Mouse (Mus musculus) inflammation-experienced regulatory T-cells, adult 6 months (primary cell): ENCODE measurements around the gene Ubl3. TPM values are rescaled to one million over a fixed set of nuclear protein-coding genes. Genes with fewer than 3 reads are reported as not detected.

Experiments
- ATAC-seq: one replicate; pipeline ENCODE4 v1.8.0; 2017
- polyA plus RNA-seq, 3 experiments: library from polyadenylated mRNA; unstranded; fragments of 100-300 nt; shearing (Covaris generic); gene quantifications; one replicate each; pipeline ENCODE4 v1.2.1; 2017

Gene Ubl3
- polyA plus RNA-seq, 3 experiments from 2014 or later, result 84.6 to 85.6 (median 85.1) TPM

GRCm38 (mm10) chr5:148562235-148562634 lies 9.6 kb upstream of the Ubl3 start:
- no peak for ATAC-seq

- ATAC-seq, result no peak
Observed at GRCm38 (mm10) chr5:148559261-148559958, 6.8 kb upstream of the Ubl3 start.

GRCm38 (mm10) chr5:148558472-148558871 lies 5.9 kb upstream of the Ubl3 start:
- no peak for ATAC-seq

GRCm38 (mm10) chr5:148556509-148556908 lies 3.9 kb upstream of the Ubl3 start:
- ATAC-seq, result no peak

GRCm38 (mm10) chr5:148555156-148555555 lies 2.6 kb upstream of the Ubl3 start:
- ATAC-seq, result no peak

- ATAC-seq, result peak; percentile 20
Observed at GRCm38 (mm10) chr5:148554701-148555100, 2.1 kb upstream of the Ubl3 start.

GRCm38 (mm10) chr5:148554242-148554641 lies 1.7 kb upstream of the Ubl3 start:
- no peak for ATAC-seq

- ATAC-seq, result no peak
Observed at GRCm38 (mm10) chr5:148553723-148554122, 1.1 kb upstream of the Ubl3 start.

- ATAC-seq, result peak; percentile 22
Observed at GRCm38 (mm10) chr5:148551764-148552136, 839 bp downstream of the Ubl3 start.

- ATAC-seq, result no peak
Observed at GRCm38 (mm10) chr5:148550821-148551763, 1.5 kb downstream of the Ubl3 start.

- ATAC-seq, result no peak
Observed at GRCm38 (mm10) chr5:148550393-148550792, 2.2 kb downstream of the Ubl3 start.

- ATAC-seq, result no peak
Observed at GRCm38 (mm10) chr5:148549307-148549706, 3.3 kb downstream of the Ubl3 start.

- ATAC-seq, result no peak
Observed at GRCm38 (mm10) chr5:148548568-148548967, 4.0 kb downstream of the Ubl3 start.

GRCm38 (mm10) chr5:148547870-148548456 lies 4.6 kb downstream of the Ubl3 start:
- ATAC-seq, result peak; percentile 9

GRCm38 (mm10) chr5:148546970-148547369 lies 5.6 kb downstream of the Ubl3 start:
- no peak for ATAC-seq

- no peak for ATAC-seq
Observed at GRCm38 (mm10) chr5:148544733-148545132, 7.9 kb downstream of the Ubl3 start.

GRCm38 (mm10) chr5:148542196-148542595 lies 10.4 kb downstream of the Ubl3 start:
- peak; percentile 67 for ATAC-seq

- ATAC-seq, result no peak
Observed at GRCm38 (mm10) chr5:148535669-148536430, 16.7 kb downstream of the Ubl3 start.

GRCm38 (mm10) chr5:148534644-148535043 lies 17.9 kb downstream of the Ubl3 start:
- no peak for ATAC-seq

- ATAC-seq, result no peak
Observed at GRCm38 (mm10) chr5:148533924-148534323, 18.7 kb downstream of the Ubl3 start.

GRCm38 (mm10) chr5:148532201-148532600 lies 20.4 kb downstream of the Ubl3 start:
- ATAC-seq, result no peak

GRCm38 (mm10) chr5:148527632-148528031 lies 25.0 kb downstream of the Ubl3 start:
- no peak for ATAC-seq

GRCm38 (mm10) chr5:148526631-148527030 lies 26.0 kb downstream of the Ubl3 start:
- ATAC-seq, result no peak
